In genomic region chr4:85889877-85890598, GRCm38 (mm10) we compare ENCODE assay signal across 29 mouse cellular contexts.
A peak's percentile ranks its signal among the peaks of the same experiment; 100 is the strongest.
DNase-seq lines count a peak whose midpoint lies in the region; ATAC-seq and TF ChIP-seq lines count a peak whose summit lies in the region.
"Had no signal": no experiment of that assay in that cellular context is flagged by ENCODE, and none has a peak within 500 bp of the region (broad histone marks: within the 10 kb centered on the region; RNA-seq: fewer than 3 reads in every experiment).

No protein-coding gene starts in this region.

- no peak for TF ChIP-seq POLR2A in brain, embryonic 14.5 days (IDR thresholded peaks at IDR 0.05; ENCODE audit: borderline replicate concordance, extremely low read depth, insufficient read depth, insufficient read length, poor library complexity, severe bottlenecking)

- no peak overlapping the region for H3K4me3 ChIP-seq in forebrain, embryonic 14.5 days (ENCODE audit: low read depth, low read length)
- no peak overlapping the region for H3K4me3 ChIP-seq in forebrain, embryonic 12.5 days (replicated peaks)
- no peak overlapping the region for H3K4me3 ChIP-seq in forebrain, postnatal 0 days (ENCODE audit: low read depth, low read length)
- H3K4me3 ChIP-seq: embryonic facial prominence, embryonic 10.5 days; embryonic facial prominence, embryonic 13.5 days; erythroblast, embryonic 14.5 days; heart, embryonic 12.5 days; heart, embryonic 15.5 days; hindbrain, embryonic 10.5 days; hindbrain, embryonic 13.5 days had no signal

- no peaks in the 10 kb centered on the region for H3K4me1 ChIP-seq in forebrain, embryonic 14.5 days (ENCODE audit: control insufficient read depth, insufficient read depth, low read length)
- no peaks in the 10 kb centered on the region for H3K4me1 ChIP-seq in forebrain, embryonic 12.5 days
- no peaks in the 10 kb centered on the region for H3K4me1 ChIP-seq in forebrain, postnatal 0 days (ENCODE audit: insufficient read depth)
- H3K4me1 ChIP-seq: embryonic facial prominence, embryonic 10.5 days; embryonic facial prominence, embryonic 13.5 days; heart, embryonic 12.5 days; heart, embryonic 15.5 days; hindbrain, embryonic 10.5 days; hindbrain, embryonic 13.5 days had no signal

- no peak overlapping the region for H3K4me2 ChIP-seq in forebrain, embryonic 14.5 days (ENCODE audit: low read length)
- H3K4me2 ChIP-seq in forebrain, embryonic 12.5 days: no peak overlapping the region
- no peak overlapping the region for H3K4me2 ChIP-seq in forebrain, postnatal 0 days (ENCODE audit: low read depth)
- H3K4me2 ChIP-seq: embryonic facial prominence, embryonic 13.5 days; heart, embryonic 12.5 days; heart, embryonic 15.5 days; hindbrain, embryonic 13.5 days had no signal

- ATAC-seq in forebrain, embryonic 14.5 days: peak; percentile 71; the same call in 1 of the 2 replicates
- no peak for ATAC-seq in forebrain, embryonic 12.5 days (ENCODE audit: low FRiP score)
- peak; percentile 86 for ATAC-seq in forebrain, postnatal 0 days
- no peak for ATAC-seq in cerebellum, adult (ENCODE audit: insufficient number of reproducible peaks, low FRiP score, low TSS enrichment)
- ATAC-seq: intestine, postnatal 0 days; Patski had no signal

- peak; percentile 77 for DNase-seq in forebrain, embryonic 14.5 days (ENCODE audit: low spot score)
- peak; percentile 8 for DNase-seq in layer of hippocampus, adult 9-11 months
- DNase-seq in layer of hippocampus, adult 9-10 months (ENCODE audit: low spot score): no peak
- DNase-seq in brain, embryonic 14.5 days (ENCODE audit: low read depth): peak; percentile 80
- DNase-seq in forebrain, postnatal 0 days: peak; percentile 60
- DNase-seq: adrenal gland, postnatal 10 days; adrenal gland, postnatal 36 days; B cell, adult 2 months; cerebellum, adult 11-12 months; cerebellum, adult 8-10 months; cerebellum, postnatal 36 days; embryo, embryonic 11 days; gastrocnemius, postnatal 25 days; heart, adult 18-20 months; heart, postnatal 10 days; heart, postnatal 36 days had no signal

- no peak overlapping the region for H3K9ac ChIP-seq in forebrain, embryonic 14.5 days (ENCODE audit: low read length)
- no peak overlapping the region for H3K9ac ChIP-seq in forebrain, embryonic 12.5 days
- no peak overlapping the region for H3K9ac ChIP-seq in forebrain, postnatal 0 days
- H3K9ac ChIP-seq: embryonic facial prominence, embryonic 13.5 days; heart, embryonic 12.5 days; heart, embryonic 15.5 days; hindbrain, embryonic 13.5 days had no signal

- no peak overlapping the region for H3K27ac ChIP-seq in forebrain, embryonic 14.5 days (ENCODE audit: low read depth, low read length)
- no peak overlapping the region for H3K27ac ChIP-seq in forebrain, embryonic 12.5 days
- H3K27ac ChIP-seq in forebrain, postnatal 0 days (ENCODE audit: low read depth, low read length): no peak overlapping the region
- H3K27ac ChIP-seq: embryonic facial prominence, embryonic 10.5 days; embryonic facial prominence, embryonic 13.5 days; heart, embryonic 15.5 days; hindbrain, embryonic 10.5 days; hindbrain, embryonic 13.5 days had no signal

- no peaks in the 10 kb centered on the region for H3K36me3 ChIP-seq in forebrain, embryonic 14.5 days (ENCODE audit: control insufficient read depth, insufficient read depth, low read length)
- no peaks in the 10 kb centered on the region for H3K36me3 ChIP-seq in forebrain, embryonic 12.5 days (replicated peaks)
- no peaks in the 10 kb centered on the region for H3K36me3 ChIP-seq in forebrain, postnatal 0 days (ENCODE audit: insufficient read depth)
- H3K36me3 ChIP-seq: embryonic facial prominence, embryonic 10.5 days; embryonic facial prominence, embryonic 13.5 days; G1E; heart, embryonic 12.5 days; heart, embryonic 15.5 days; hindbrain, embryonic 10.5 days; hindbrain, embryonic 13.5 days had no signal

- WGBS in forebrain, embryonic 14.5 days: 75% methylated on average over 2 of the region's 2 CpGs
- 76% methylated on average over 2 of the region's 2 CpGs for WGBS in forebrain, embryonic 12.5 days
- 53% methylated on average over 2 of the region's 2 CpGs for WGBS in forebrain, postnatal 0 days

- no peak for TF ChIP-seq CTCF in brain, embryonic 14.5 days (IDR thresholded peaks at IDR 0.05; ENCODE audit: borderline replicate concordance, extremely low read depth, insufficient read depth, insufficient read length)
- TF ChIP-seq CTCF in forebrain, postnatal 0 days (IDR thresholded peaks at IDR 0.05; ENCODE audit: low read depth): no peak

- no peaks in the 10 kb centered on the region for H3K27me3 ChIP-seq in forebrain, embryonic 14.5 days (replicated peaks; ENCODE audit: control insufficient read depth, insufficient read depth, low read length)
- H3K27me3 ChIP-seq in forebrain, embryonic 12.5 days: no peaks in the 10 kb centered on the region
- no peaks in the 10 kb centered on the region for H3K27me3 ChIP-seq in forebrain, postnatal 0 days (ENCODE audit: insufficient read depth, low read length)
- H3K27me3 ChIP-seq: CH12.LX; embryonic facial prominence, embryonic 13.5 days; heart, embryonic 12.5 days; heart, embryonic 15.5 days; hindbrain, embryonic 13.5 days; Patski had no signal

- H3K9me3 ChIP-seq in forebrain, embryonic 14.5 days (replicated peaks; ENCODE audit: control insufficient read depth, low read length): no peaks in the 10 kb centered on the region
- H3K9me3 ChIP-seq in forebrain, embryonic 12.5 days: no peaks in the 10 kb centered on the region
- H3K9me3 ChIP-seq in forebrain, postnatal 0 days (ENCODE audit: low read length): no peaks in the 10 kb centered on the region
- H3K9me3 ChIP-seq: embryonic facial prominence, embryonic 10.5 days; embryonic facial prominence, embryonic 13.5 days; G1E; heart, embryonic 12.5 days; heart, embryonic 15.5 days; hindbrain, embryonic 10.5 days; hindbrain, embryonic 13.5 days had no signal

Comparison
In these comparisons a context has a peak if more than half of its experiments do, and no peak if none do; other contexts are left out.
1. ATAC-seq: peak in forebrain, embryonic 14.5 days (single experiment) and forebrain, postnatal 0 days (single experiment); none in forebrain, embryonic 12.5 days (single experiment) and cerebellum, adult (single experiment).